Mouse (Mus musculus): Measurements from ENCODE around the gene Amelx.

The Amelx gene

GRCm38 (mm10) chrX:169187100-169187499 is at the start of gene Amelx:
Amelx (minus strand) TSS chrX:169187200.
- DNase-seq (ENCODE audit: low read depth, low spot score) = no peak

DNA sequence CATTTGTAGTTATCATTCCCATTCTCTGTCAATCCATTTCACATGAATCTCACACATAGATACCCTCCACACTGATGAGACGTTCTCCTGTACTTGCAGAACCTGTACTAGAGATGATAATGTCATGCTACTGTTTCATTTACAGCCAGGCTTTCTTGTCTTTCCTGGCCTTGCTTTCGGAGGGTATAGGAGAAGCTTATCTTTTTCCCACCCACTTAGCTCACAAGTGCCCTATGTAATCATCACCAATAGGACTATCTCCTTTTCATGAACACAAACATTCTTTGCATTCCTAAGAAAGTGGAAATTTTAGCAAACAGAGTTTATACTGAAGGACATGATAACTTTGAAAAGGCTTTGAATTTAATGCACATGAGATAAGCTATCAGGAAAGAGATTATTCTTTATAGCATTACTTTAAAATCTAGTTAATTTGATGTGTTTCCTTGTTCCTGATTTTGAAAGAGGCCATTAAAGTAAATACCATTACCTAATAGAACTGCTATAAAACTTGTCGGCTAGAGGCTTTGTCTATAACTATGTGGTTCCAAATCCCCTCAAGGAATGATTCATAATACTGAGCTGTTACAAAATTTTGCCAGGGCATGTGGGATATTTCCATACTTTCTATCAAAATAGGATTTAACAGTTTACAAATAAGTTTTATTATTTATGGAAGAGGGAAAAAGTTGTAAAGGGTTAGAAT is 35.5 kb upstream of the Amelx start:
- DNase-seq (ENCODE audit: low read depth, low spot score) = no peak

DNA sequence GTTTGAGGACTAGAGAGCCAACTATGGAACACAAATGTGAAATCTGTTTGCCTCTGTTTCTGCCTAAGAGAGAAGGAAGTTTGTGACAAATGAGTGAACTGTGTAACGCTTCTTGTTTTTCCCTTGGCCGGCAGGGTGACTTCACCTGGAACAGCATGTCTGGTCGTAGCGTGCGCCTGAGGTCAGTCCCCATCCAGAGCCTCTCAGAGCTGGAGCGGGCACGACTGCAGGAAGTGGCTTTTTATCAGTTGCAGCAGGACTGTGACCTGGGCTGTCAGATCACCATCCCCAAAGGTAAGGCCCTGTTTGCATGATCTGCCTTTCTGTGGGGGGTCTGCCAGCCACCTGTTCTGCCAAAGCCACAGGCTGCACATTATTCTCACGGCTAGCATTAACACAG is 33.1 kb upstream of the Amelx start:
- DNase-seq (ENCODE audit: low read depth, low spot score) = no peak

GRCm38 (mm10) chrX:169210019-169210418 is 23.0 kb upstream of the Amelx start:
- DNase-seq (ENCODE audit: low read depth, low spot score) = no peak

GRCm38 (mm10) chrX:169178634-169179033 is 8.4 kb downstream of the Amelx start:
- DNase-seq (ENCODE audit: low read depth, low spot score) = no peak

GRCm38 (mm10) chrX:169173796-169174195 is 13.2 kb downstream of the Amelx start:
- no peak for DNase-seq (ENCODE audit: low read depth, low spot score)

DNA sequence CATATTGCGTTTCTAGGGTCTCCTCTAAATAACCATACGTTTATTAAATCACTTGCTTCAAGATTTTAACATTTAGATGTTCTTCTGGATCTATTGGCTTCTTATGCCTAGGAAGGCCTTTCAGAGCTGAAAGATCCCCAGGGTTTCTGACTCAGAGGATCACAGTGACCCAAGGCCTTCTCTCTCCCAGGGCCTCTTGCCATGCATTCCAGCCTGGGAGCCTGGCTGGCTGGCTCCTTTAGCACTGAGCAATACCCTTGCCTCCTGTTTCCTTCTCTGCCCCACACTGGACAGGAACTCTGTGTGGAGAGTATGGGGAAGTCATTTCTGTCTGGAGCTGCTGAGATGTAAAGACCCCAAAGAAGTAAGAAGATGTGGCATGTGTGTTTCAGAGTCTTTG is 16.0 kb downstream of the Amelx start:
- DNase-seq (ENCODE audit: low read depth, low spot score) = no peak

GRCm38 (mm10) chrX:169158385-169158784 is 28.6 kb downstream of the Amelx start:
- DNase-seq (ENCODE audit: low read depth, low spot score) = no peak

- no peak for DNase-seq (ENCODE audit: low read depth, low spot score)
Observed at GRCm38 (mm10) chrX:169153805-169154204, 33.2 kb downstream of the Amelx start.

- DNase-seq (ENCODE audit: low read depth, low spot score) = no peak
Observed at GRCm38 (mm10) chrX:169140467-169140866, 46.5 kb downstream of the Amelx start.

GRCm38 (mm10) chrX:169139758-169140157 is 47.2 kb downstream of the Amelx start:
- no peak for DNase-seq (ENCODE audit: low read depth, low spot score)
